Mouse (Mus musculus) gastrocnemius, postnatal 10 days (tissue): Measurements from ENCODE around the gene Cep112. TPM values are rescaled to one million over a fixed set of nuclear protein-coding genes. Genes with fewer than 3 reads are reported as not detected.

ENCODE experiments used
- DNase-seq: peaks from one replicate; pipeline ENCODE4 v3.0.0; 2021; ENCODE audit warnings: mixed read lengths
- total RNA-seq, 2 experiments: library from RNA; stranded (reverse); gene quantifications; 2 replicates each; pipeline ENCODE4 v1.2.3; 2021

The Cep112 gene
- total RNA-seq, 2 experiments from 2014 or later = 8.6 to 10.7 TPM

DNA sequence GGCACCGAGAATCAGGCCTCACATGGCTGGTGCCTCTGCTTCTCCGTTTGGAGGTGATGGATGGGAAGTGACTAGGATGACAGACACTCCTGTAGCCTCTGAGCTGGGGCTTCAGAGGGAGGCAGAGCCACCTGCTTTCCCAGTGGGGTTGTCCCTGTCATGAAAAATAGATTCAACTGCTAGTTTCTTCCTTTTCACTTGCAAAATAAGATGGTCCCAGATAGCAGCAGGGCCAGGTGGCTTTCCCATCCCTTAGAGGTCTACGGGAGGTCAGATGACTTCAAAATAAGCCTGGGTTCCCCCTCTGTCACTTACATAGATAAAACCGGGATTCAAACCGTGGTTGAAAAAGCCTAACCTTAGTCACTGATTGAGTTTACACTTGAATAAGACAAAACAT lies 452.5 kb downstream of the Cep112 start:
- no peak for DNase-seq

DNA sequence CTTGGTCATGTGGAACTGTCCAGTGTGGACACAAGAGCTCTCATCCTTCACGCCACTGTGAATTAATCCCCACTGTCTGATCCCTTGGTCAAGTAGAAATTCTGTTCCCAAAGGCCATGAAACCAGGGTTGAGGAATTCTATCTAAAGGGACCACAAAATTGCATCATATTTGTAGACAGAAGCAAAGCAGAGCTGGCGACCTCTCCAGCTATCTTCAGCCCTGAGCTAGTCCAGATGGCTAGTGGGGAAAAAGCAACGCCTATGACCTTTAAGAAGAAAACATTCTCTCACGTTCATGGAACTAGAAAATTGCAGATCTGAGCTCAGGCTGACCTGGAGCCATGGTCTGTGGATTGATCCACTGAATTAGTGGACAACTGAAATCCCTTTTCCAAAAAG lies 455.6 kb downstream of the Cep112 start:
- no peak for DNase-seq

DNA sequence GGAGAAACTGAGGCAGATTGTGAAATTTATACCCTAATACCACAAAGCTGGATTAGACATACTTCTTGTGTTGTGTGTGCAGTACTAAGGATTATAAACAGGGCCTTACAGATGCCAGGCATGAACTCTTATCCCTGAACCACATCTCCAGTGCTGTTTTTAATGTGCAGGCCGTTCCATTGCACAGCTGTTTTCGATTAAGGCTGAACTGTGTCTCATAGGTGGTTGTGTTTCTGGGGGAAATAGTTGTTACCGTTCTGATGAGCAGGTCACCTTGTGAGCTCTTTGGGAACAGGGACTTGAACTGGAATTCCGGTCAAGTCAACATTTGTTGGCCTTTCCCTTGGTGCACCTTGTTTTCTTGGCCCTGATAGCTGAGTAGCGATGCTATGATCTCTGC lies 456.7 kb downstream of the Cep112 start:
- no peak for DNase-seq

DNA sequence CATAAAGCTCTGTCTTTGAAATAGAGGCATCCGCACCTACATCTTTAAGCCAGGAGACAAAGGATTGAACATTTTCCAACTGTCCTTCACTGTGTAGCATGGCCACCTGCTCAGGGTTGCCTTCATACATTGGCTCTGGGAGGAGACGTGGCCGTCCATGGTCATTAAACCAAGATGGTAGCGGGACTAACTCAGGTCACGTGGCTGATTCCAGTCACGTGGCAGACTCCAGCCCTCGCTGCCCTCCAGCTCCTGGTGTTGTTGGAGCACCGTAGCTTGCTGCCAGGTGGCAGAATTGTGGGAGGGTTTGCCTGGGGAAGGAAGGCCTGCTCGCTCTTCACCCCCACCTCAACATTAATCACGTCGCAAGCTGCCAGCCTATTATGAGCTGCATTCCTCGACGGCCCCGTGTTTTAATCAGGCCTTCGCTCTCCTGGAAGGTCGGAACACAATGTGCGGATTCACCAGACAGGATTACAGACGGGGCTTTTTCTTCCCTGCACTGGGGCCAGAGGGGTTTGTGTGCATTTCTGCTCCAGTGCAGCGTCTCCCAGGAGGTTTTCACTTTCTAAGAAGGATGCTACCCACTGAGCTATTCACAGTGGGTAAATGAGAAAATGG lies 460.4 kb downstream of the Cep112 start:
- DNase-seq = no peak

DNA sequence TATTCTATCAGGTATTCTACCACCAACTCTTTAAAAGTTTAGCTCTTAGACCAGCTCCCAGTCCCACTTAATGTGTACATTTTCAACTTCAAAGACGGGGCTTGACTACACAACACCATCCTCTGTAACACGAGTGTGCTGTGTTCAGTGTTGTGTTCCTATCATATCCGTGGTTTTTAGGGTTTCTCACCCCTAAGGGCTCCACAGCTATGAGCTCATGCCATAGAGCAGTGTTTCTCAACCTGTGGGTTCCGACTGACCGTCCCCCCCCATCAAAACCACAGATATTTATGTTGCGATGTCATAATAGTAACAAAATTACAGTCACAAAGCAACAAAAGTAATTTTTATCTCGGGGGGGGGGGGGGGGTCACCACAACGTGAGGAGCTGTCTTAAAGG lies 461.1 kb downstream of the Cep112 start:
- DNase-seq = no peak

DNA sequence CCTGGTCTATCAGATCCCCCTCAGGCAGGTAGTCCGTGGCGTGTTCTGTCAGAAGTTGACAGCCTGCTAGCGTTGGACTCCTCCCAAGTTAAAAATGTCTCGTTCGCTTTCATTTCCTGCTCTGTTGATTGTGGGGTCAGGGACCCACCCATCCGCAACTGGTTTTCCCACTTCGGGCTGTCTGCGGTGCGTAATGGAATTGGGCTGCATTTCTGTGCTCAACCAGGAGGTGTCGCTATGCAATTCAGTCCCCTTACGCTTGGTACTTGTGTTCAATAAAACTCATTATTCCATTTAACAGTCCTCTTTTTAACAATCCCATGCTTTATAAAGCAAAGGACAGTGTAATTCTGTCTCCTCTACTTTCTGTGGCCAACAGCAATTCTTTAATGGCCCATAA lies 464.1 kb downstream of the Cep112 start:
- DNase-seq = no peak

DNA sequence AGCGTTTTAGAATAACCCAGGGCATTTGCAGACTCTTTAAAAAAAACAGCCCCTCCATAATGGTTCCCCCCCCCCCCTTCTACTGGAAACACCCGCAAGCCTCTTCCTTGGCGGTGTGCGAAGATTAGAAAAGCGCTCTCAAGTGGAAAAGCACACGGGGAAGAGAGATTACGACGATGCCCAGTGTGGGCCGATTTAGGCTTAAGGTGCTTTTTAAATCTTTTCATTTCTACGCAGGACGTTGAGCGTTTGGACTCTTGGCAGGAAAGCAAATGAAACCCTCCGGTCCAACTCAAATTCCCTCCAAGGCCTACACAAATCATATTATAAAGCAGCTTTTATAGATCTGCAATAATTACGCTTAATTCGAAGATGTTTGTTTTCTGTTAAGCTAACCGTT lies 465.6 kb downstream of the Cep112 start:
- DNase-seq = no peak

DNA sequence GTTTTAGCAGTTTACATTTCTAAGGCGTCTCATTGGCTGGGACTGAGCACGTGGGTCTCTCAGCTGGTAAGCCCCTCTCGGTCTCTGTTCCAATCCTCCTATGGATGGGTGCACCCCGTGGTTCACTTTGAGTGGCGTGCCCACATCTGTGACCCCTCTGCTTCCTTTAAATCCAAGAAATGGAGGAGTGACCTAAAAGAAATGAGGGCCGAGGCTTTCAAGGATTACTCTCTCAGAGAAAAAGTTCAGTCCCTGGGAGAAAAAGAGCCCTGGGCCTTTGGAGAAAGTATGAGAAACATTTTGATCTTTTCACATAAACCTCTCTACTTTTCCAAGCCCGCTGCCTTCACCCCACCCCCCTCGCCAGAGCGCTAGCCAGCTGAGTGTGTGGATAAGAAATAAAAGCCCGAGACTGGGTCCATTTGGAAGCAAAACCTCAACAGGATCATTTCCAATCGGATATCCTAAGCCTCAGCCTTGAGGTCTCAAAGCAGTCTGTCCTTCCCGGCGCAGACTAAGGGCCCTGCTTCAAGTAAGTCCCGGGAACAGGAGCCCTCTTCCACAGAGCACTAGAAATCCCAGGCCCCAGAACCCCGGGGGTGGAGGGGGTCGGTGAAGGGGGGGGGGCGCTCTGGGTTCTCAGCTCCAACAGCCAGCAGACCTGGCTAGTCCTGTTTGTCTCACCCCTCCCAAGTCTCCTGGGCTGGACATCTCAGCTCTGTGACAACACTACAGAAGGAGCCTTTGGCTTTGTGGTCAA lies 466.3 kb downstream of the Cep112 start:
- DNase-seq = peak; percentile 30

DNA sequence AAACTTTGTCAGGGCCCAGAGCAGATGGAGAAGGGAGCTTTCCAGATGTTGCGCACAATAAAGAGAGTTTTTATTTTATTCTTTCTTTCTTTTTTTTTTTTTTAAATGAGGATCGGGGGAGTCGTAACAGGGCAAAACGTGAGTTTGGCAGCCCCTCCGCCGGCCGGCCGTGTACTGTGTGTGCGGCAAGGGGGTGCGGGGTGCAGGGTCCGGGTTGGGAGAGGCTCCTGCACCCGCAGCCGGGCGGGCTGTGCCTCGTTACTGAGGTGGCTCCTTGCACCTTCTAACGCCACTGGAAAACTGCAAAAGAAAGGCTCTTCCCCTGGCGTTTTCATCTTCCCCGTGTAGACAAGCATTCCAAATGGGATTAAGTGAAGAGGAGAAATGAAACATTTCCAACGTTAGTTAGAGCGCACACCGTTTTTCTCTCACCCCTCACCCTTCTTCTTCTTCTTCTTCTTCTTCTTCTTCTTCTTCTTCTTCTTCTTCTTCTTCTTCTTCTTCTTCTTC lies 466.9 kb downstream of the Cep112 start:
- DNase-seq = peak; percentile 22

DNA sequence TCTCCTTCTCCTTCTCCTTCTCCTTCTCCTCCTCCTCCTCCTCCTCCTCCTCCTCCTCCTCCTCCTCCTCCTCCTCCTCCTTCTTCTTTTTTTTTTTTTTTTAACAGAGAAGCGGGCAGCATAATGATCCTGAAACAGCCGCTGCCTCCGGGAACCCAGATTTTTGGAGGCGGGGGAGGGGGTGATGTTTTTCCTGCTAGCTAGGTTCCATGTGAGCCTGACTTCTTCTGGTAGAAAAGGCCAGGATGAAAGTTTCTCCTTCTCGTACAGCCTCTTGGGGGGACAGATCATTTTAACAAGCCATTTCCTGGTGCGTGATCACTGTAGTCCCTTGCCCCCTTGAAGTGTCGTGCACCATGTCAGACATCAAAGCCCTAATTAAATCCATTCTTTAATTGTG lies 467.4 kb downstream of the Cep112 start:
- DNase-seq = no peak

DNA sequence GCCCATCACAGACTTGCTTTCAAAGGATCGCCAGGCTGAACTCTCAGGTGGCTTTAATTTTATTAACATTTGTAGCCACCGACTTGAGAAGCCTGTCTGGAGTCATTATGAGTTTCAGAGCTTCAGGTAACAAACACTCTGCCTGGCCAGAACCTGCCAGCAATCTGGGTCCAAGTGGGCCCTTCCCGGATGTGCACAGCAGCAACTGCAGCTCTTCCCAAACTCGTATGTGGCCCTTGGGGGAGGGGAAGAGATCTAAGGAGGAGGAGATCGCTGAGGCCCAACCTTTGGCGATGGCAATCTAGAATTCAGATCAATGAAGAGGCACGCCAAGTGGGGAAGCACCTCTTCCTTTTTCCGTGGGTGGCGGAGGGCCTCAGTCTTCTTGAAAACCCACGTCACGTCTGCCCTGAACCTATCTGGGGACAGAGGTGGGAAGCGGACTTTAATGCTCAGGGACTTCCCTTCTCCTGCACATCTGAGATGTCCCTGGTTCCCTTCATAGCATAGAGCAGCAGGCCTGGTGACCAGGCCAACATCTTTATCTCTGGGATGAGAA lies 468.3 kb downstream of the Cep112 start:
- no peak for DNase-seq

DNA sequence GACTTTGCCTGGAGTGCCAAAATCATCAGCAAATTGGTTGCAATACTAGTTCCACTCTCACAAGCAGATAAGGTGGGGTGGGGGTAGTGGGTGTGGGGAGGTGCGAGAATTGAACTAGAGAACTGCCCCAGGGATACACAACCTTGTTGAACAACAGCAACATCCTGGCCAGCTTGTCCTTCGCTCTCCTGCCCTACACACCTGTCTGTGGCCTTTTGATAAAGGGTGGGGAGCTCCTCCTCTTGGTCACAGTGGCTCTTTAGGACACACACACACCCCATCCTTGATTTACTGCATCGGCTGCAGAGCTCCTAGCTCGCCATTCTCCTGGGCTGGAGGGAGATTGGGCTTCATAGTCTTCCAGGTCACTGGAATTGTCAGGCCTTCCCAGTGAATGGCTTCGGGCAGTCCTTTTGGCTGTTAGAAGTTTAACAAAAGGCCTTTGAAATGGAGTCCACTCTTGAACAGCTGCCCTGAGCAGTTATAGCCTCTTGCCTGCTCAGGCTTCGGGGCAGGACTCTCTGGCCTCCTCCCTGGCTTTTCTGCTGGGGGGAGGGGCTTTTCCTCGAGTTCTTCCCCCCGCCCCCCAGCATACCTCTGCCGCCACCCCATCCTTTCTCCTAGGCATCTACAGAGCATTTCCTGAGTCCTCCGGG lies 469.0 kb downstream of the Cep112 start:
- DNase-seq = no peak

DNA sequence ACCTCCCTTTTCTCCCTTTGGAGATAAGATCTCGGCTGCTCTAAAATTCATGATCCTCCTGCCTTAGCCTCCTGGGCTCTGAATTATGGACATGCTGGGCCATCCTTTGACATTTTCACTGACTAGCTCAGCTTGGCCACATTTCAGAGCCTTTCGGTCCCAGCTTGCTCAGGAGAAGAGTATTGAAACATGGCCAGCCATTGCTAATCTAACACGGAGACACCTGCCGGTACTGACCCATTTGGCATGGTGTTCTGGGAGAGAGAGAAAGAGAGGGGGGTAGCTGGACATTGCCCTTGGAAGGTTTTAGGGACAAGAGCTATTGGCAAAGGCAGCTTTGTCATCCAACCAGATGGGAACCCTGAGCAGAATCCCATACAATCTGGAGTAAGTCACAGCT lies 472.0 kb downstream of the Cep112 start:
- no peak for DNase-seq

DNA sequence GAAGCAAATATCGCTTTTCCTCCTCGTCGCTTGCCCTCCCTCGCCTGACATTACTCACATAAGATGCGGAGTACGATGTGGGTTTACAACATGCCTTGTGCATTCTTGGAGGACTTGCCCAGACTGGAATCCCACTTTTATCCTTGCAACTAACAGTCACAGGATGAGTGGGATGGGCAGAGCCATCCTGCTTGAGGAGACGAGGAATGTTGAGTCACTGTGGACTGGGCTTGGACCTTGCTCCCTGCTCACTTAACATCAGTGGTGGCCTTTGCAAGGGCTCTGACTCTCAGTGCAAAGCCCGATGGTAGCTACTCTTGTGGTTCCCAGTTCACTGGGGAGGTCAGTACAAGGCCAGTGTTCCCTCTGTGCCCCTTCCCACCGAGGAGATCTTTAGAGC lies 473.1 kb downstream of the Cep112 start:
- DNase-seq = no peak

DNA sequence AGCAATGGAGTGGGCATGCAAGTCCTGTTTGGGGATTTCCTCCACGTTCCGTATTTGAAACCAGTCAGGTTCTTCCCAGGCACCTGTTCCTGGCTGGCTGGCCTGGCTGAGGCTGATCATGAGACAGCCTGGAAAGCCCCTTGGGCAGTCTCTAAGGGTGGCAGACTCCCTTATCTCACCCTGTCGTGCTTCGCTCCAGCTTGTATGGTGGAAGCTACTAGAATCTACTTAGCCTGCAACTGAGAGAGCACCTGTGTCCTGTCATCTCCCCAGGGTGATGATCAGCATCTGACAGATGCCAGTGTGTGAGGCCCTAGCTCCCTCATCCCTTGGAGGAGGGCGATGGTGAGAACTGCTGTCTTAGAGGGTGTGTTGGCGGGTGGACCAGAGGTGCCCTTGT lies 473.5 kb downstream of the Cep112 start:
- DNase-seq = no peak

DNA sequence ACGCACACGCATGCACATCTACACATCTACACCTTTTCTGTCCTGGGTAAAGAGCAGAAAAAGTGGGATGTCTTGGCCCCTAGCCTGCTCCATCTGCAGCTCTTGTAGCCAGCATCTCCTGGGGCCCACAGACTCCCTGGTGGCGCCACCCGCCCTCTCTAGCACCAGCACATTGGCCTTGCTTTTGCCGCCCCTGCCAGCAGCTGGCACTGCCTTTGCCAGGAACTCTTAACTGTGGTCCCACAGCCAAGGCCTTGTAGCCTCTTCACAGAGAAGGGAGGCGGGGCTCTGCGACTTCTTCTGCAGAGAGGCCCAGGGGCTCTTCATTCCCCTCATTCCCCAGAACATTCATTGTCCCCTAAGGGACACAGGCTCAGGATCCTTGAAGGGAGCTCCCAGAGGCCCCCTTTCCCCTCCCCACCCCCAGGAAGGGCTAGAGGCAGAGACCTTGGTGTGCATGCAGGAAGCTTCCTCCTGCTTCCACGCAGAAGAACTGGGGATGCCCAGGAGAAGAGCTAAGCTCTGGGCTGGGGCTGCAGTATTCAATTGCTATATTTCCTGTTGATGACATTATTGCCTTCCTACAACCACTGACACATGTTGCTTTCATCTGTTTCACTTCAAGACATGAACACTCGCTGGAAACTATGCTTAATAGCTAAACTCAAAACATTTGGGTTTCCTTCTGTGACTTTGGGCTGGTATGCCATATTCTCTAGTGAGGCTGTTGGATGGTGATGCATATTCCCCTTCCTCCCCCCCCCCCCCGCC lies 475.9 kb downstream of the Cep112 start:
- peak; percentile 65 for DNase-seq

DNA sequence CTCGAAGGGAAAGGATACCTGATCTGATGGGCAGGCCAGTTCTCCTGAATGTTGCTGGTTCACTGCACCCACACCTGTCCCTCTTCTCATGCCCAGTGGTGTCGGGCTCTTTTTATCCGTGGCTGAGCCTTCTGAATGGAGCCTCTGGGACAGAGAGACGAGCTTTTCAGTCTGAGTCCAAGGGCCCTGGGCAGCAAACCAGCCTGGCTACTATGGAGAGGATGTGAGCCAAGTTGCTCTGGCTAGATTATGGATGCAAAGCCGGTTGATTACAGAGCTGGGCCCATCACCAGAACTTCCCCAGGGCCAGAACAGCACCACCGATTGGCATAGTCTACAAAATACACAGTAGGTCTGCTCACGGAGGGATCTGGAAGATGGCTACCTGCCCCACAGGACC lies 476.7 kb downstream of the Cep112 start:
- DNase-seq = no peak

DNA sequence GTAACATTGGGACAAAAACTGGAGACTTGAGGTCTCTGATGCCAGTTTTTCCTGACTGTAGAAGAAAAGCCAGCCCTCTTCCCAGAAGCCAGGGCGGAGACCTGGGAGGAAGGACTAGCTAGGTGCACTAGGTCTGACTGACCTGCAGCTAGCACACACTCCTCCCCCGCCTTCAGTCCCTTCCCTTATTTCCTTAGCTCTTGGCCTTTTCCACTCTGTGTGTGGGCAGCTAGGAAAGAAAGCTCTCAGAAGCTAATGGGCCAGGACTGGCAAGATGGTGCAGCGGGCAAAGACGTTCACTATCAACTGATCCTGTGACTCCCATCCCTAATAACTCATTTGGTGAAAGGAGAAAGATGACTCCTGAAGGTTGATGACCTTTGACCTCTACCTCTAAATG lies 477.3 kb downstream of the Cep112 start:
- no peak for DNase-seq

DNA sequence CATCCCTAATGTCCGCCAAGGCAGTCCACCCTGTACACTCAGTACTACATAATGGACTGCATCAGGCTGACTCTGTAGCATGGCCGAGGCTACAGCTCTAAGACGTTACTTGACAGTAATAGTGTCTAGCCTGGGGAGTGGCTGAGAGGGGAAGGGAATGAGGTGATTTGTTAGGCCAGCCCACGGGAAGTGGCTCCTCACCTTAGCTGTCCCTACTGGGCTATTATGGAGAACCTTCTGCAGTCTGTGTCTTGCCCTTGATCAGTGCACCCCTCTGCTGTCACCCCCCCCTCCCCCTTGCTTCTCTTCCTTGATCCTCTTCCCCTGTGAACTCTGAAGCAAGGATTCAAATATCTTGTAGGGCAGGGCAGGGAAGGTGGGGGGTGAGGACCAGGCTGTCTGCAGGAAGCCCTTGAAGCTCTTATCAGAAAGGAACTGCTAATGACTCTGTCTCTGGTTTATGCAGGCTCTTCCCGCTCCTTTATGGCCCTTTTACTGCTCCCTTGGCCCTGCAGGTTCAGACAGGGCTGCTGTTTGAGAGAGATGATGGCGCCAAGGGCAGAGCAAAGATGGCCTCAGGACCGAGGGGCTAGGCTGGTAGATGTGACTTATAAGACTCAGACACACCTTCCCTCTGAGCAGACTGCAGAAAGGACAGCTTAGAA lies 481.7 kb downstream of the Cep112 start:
- DNase-seq = no peak

DNA sequence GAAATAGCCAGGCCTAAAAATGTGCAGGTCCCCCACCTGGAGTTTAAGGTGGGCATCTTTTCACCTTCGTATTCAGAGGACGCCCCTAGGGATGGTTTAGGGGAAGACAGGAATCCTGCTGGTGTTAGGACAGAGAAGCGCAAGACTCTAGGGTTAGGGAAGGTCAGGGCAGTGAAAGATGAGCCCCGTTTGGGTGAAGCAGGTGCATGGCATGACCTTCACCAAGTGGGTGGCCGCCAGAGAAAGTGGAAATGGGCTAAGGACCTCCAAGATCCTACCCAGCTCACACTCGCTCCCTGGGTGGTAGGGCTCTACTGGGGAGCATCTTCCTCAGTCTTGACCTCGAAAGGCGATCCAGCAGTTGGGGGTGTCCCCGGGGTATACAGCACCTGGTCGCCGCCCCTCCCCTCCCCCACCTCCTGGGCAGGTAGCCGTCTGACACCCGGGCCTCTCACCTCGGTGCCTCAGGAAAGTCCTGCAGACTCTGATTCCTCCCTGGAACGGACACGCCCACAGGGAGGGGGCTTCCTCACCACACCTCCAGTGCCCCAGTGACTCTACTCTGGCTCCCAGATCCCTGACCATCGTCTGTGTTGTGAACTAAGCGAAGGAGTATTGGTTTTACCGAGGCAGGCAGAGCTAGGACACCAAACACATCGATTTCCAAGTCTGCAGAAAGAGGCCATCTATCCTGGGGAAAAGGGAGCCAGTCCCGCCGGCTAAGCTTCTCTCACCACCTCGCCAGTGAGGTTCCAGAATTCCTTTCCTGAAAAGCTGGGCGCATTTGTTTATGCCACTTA lies 484.6 kb downstream of the Cep112 start:
- DNase-seq = no peak
